Comparison of ENCODE assay signal across 18 mouse cellular contexts in the genomic region with DNA sequence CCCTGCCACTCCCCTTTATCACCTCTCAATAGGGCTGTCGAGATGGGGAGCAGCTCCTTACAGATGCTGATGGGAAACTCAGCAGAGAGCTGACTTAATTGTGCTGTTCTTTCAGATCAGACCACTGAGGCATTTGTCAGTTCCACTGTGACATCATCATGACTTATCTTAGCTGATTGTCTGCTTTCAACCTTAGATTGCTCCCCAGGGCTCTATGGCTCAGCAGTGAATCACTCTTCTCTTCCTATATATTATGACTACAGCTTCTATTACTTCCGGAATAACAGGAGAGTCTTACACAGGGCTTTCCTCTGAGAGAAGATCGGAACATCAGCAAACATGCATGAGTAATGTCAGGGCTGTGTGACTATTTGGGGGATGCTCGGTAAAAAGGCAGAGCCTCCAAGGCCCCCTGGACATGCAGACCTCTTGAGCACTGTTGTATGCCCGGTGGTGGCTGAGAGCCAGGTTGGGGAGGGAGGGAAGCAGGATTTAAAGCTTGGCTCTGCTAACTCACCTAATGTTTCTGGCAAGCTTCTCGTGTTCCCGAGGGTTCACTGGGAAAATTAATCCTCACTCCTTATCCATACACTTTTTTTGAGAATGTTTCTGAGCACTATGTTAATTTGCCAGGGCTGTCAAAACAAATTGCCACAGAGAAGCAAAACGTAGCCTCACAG.
DNase-seq lines count a peak whose midpoint lies in the region; ATAC-seq lines count a peak whose summit lies in the region.
"Had no signal": no experiment of that assay in that cellular context is flagged by ENCODE, and none has a peak within 500 bp of the region (broad histone marks: within the 10 kb centered on the region; RNA-seq: fewer than 3 reads in every experiment).

No protein-coding gene starts in this region.

- peaks cover 5% of the 10 kb centered on the region; the same call in 1 of the 2 replicates for H3K4me1 ChIP-seq in forebrain, embryonic 14.5 days (ENCODE audit: control insufficient read depth, insufficient read depth, low read length)
- H3K4me1 ChIP-seq in forebrain, embryonic 13.5 days: peaks cover 29% of the 10 kb centered on the region

- H3K9ac ChIP-seq in forebrain, embryonic 14.5 days (ENCODE audit: low read length): no peak overlapping the region
- H3K9ac ChIP-seq in forebrain, embryonic 13.5 days: no peak overlapping the region

- H3K4me3 ChIP-seq in forebrain, embryonic 14.5 days (ENCODE audit: low read depth, low read length): no peak overlapping the region
- no peak overlapping the region for H3K4me3 ChIP-seq in forebrain, embryonic 13.5 days

- no peak overlapping the region for H3K27ac ChIP-seq in forebrain, embryonic 14.5 days (ENCODE audit: low read depth, low read length)
- no peak overlapping the region for H3K27ac ChIP-seq in forebrain, embryonic 13.5 days

- no peaks in the 10 kb centered on the region for H3K36me3 ChIP-seq in forebrain, embryonic 14.5 days (ENCODE audit: control insufficient read depth, insufficient read depth, low read length)
- no peaks in the 10 kb centered on the region for H3K36me3 ChIP-seq in forebrain, embryonic 13.5 days (ENCODE audit: poor library complexity, severe bottlenecking)

- DNase-seq in forebrain, embryonic 14.5 days (ENCODE audit: low spot score): no peak
- DNase-seq in left cerebral cortex, postnatal 4 days: peak; percentile 63
- no peak for DNase-seq in left cerebral cortex, postnatal 14 days (ENCODE audit: low spot score in 2 of 2)
- DNase-seq in brain, adult 2 months (ENCODE audit: low read depth, low spot score): peak; percentile 65
- DNase-seq in cerebellum, postnatal 25 days: peak; percentile 61 to 73
- DNase-seq in gastrocnemius, postnatal 10 days: no peak
- no peak for DNase-seq in gastrocnemius, postnatal 4 days (ENCODE audit: low spot score in 2 of 2)
- DNase-seq: B cell, adult 2 months; gastrocnemius, postnatal 14 days; kidney, adult 2 months; kidney, postnatal 36 days; lung, adult 2 months; lung, postnatal 36 days; retina, postnatal 1 day; thymus, adult 2 months had no signal

- H3K9me3 ChIP-seq in forebrain, embryonic 14.5 days (replicated peaks; ENCODE audit: control insufficient read depth, low read length): no peaks in the 10 kb centered on the region
- H3K9me3 ChIP-seq in forebrain, embryonic 13.5 days (replicated peaks): no peaks in the 10 kb centered on the region

- no peak overlapping the region for H3K4me2 ChIP-seq in forebrain, embryonic 14.5 days (ENCODE audit: low read length)
- no peak overlapping the region for H3K4me2 ChIP-seq in forebrain, embryonic 13.5 days
- H3K4me2 ChIP-seq: liver, embryonic 11.5 days had no signal

- peak; percentile 26; the same call in 1 of the 2 replicates for ATAC-seq in forebrain, embryonic 14.5 days
- no peak for ATAC-seq in forebrain, embryonic 13.5 days
- ATAC-seq: Patski had no signal

- H3K27me3 ChIP-seq in forebrain, embryonic 14.5 days (replicated peaks; ENCODE audit: control insufficient read depth, insufficient read depth, low read length): no peaks in the 10 kb centered on the region
- no peaks in the 10 kb centered on the region for H3K27me3 ChIP-seq in forebrain, embryonic 13.5 days

- intact Hi-C loops in left cerebral cortex, postnatal 4 days (cut with DNase I): no loop called here
- intact Hi-C loops in left cerebral cortex, postnatal 14 days (cut with DNase I): no loop called here

- WGBS in forebrain, embryonic 14.5 days: 16% methylated on average over 8 of the region's 8 CpGs
- WGBS in forebrain, embryonic 13.5 days: 27% methylated on average over 8 of the region's 8 CpGs

Comparison
In these comparisons a context has a peak if more than half of its experiments do, and no peak if none do; other contexts are left out.
1. DNase-seq: peak in left cerebral cortex, postnatal 4 days (single experiment), brain, adult 2 months (single experiment) and cerebellum, postnatal 25 days (2 of 2); none in forebrain, embryonic 14.5 days (single experiment), left cerebral cortex, postnatal 14 days (0 of 2), gastrocnemius, postnatal 10 days (single experiment) and gastrocnemius, postnatal 4 days (0 of 2).